Mouse (Mus musculus) frontal cortex, postnatal 25 days (tissue): ENCODE results near the gene Tmem160.
A peak's percentile ranks its signal among the peaks of the same experiment; 100 is the strongest.

Source experiments
- DNase-seq, 2 experiments: peaks; one replicate each; pipeline ENCODE4 v3.0.0; 2022; ENCODE audit warnings: low spot score in 2 of 2

Tmem160 gene

DNA sequence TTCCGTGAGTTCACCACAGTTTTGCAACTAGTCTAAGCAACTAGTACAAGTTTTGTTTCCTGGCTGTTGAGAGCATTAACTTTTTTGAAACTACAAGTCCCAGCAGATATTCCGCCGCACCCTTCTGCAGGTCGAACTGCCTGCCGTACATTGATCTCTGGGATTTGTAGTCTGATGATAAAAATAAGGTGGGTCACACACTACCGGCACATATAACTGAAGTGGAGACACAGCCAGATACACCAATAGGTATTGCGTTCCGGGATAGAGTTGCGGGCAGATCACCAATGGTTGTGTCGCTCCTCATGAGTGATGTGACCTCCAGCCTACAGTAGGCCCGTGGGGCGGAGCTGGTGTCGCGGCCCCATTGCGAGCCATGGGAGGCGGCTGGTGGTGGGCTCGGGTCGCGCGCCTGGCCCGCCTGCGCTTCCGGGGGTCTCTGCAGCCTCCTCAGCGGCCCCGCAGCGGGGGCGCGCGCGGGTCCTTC is at the start of gene Tmem160:
Gene Tmem160 (plus strand): TSS at position 193 of the 487 bp plus-strand sequence.
- DNase-seq = peak; percentile 73 to 76

DNA sequence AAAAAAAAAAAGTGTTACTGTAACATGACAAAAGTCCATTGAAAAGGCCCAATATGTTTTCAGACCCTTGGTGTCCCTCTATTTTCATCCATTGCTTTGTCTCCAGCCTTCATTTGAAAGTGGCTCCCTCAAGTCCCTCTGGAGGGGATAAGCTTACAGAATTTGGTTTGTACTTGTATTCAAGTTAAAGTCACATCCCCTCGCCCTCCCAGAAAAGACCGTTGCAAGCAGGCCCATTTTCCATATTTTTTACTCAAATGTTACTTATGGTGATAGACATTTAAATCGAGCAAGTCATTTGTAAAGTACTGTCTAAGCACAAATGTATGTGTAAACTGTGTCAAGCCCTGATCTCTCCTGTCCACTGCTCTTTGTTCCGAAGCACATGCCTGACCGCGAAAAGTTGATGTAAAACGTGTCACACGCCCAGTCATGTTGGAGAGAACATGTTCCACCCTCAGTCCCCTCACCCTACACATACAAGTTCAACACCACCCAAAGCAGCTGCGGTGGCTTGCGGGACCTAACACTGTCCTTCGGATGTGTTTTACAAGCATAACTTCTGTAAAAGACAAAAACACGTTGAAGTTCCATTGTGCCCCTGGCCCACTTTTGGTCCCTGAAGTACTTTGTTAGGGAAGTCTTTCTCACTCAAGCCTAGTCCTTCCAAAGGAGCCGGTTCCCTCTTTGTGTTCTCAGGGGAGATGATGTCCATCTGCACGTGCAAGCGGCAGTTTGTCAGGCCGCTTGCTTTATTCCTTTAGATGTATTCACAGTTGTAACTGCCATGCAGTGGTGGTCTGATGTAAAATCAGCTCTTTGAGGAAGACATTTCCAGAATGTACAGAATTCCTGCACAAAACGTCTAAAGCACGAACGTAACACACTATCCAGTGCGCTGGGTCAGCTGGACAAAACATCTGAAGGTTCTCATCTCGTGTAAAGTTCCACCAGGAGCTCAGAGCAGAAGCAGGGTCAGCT is 49.3 kb upstream of the Tmem160 start:
- DNase-seq = no peak

DNA sequence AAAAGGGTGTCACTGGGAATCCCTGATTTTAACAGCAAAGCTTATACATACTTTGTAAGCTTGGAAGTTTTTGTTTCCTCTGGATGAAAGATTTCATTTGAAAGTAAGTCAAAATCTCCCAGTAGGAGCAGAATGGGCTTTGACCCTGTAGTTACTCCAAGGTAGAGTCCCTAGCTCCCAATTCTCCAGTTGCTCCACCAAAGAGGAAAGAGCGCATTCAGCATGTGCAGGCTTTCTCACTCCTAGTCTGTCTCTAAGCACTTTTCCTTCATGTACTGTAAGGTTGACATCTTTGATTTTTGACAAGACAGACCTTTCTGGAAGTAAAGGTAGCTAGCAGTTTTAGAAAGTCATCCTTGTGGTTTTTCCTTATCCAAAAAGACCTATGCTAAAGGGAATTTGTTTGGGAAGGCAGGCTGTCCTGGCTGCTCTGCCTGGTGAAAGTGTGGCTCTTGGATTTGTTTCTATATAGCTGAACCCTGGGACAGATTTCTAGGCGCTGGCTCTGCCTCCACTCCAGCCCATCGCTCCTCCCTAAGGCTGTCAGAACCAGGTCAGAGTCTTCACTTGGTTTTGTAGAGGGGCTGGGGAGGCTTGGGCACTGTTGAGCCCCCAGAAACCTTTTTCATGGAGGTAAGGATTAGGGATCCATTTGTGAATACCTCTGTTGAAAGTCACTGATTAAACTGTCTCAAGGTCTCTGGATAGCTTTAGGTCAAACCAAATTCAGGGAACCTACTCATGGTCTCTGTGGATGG is 48.1 kb upstream of the Tmem160 start:
- DNase-seq = no peak

DNA sequence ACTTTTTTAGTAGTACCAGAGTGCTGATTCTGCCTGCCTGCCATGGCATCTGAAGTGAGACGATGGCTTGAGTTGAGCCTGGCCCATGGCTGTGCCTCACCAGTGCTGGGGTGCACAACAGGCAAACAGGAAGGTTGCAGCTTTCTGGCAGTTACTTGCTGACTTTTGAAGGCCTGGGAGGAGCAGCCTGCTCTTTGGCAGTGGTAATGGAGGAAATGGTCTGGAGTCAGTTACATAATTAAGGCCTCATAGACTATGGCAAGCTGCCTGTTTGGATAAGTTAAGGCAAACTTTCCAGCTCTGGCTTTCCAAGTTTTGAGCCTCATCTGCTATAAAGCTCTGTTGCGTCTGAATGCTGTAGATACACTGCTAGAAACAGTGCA is 47.5 kb upstream of the Tmem160 start:
- no peak for DNase-seq

DNA sequence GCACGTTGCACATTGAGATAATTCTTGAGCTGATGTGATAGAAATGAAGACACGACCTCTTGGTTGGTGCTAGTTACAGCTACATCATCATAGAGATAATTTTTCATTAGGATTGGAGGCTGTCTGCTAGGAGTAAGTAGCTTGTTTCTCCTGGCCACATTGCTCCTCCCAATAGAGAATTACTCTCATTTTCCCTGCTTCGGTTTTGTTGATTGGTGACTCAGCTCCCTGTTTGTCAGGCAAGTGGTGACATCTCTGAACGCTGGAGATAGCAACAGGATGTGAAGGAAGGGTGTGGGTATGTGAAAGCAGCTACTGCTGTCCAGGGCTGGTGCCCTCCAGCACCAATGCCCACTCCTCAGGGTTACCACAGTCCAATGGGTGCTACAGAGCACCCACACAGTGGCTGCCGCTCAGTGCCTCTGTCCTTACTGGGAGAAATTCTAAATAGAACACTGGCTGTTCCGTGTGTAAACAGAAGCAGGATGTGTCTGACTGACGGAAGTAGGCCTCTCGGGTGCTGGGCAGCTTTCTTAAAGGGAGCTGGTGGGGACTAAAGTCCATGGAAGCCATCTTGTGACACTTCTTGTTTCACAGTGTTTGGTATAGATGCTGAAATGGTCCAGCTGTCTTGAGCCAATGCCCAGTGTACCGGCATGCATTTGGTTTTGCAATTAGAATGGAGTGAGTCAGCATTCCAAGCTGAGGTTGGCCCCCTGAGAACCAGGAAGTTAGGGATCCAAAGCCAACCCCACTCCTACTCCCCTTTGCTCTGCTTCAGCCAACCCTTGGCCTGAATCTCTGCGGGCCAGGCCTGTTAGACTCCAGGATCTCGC is 46.8 kb upstream of the Tmem160 start:
- DNase-seq = no peak

GRCm38 (mm10) chr7:16406978-16407377 is 45.6 kb upstream of the Tmem160 start:
- no peak for DNase-seq

DNA sequence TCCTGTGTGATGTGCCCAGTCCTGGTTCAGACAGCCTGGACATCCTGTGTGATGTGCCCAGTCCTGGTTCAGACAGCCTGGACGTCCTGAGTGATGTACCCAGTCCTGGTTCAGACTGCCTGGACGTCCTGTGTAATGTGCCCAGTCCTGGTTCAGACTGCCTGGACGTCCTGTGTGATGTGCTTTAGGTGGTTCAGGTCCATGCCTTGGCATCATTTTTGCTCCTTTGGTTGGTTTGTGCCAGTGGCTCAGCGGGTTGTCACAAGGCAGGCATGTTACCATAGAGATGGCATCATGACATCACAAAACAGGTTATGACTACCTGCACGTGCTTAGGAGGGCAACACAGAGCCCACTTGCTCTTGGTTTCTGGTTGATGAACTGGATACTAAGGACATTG is 41.5 kb upstream of the Tmem160 start:
- no peak for DNase-seq

DNA sequence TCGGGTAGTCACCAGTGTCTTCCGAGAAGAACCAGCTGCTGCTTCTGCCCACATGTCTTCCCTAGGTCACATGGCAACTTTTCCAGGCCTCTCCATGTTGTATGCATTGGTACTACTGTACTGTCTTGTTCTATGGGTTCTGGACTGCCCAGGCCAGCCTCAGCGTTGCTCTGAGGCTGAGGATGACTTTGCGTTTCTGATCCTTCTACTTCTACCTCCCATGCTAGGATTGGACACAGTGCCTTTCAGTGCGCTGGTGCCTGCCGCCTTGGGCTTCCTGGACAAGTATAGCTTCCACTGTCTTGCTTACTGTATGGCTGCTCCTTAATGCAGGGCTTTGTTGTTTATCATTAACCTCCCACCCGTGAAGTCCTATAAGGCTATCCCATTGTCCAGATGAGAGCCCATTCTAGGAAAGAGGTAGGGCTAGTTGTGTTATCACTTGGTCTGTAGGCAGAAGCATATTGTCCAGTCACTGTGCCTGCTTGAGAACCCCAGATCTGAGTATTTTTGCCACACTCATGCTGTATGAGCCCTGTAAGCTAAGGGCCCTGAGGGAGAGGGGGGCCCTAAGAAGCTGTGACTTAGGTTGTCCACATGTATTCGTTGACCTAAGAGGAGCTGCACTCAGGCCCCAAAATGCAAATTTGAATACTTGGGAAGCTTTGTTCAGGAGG is 40.2 kb upstream of the Tmem160 start:
- no peak for DNase-seq

GRCm38 (mm10) chr7:16412930-16413329 is 39.6 kb upstream of the Tmem160 start:
- DNase-seq = no peak

DNA sequence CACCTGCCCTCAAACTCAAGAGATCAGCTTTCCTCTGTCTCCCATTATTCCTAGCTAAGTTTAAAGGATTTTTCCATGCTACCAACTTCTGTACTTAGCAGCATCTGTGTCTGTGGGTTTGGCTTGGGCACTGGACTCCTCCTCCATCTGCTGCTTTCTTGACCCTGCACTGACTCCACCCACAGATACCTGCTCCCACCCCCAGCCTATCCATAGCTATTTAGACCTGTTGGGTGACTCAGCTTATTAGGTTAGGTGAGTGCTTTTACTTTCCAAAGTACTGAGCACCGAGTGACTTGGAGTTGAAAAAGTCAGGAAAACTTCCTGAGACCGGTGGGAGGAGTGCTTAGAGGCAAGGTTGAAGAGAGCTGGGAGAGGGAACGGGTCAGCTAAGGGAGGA is 37.2 kb upstream of the Tmem160 start:
- no peak for DNase-seq

DNA sequence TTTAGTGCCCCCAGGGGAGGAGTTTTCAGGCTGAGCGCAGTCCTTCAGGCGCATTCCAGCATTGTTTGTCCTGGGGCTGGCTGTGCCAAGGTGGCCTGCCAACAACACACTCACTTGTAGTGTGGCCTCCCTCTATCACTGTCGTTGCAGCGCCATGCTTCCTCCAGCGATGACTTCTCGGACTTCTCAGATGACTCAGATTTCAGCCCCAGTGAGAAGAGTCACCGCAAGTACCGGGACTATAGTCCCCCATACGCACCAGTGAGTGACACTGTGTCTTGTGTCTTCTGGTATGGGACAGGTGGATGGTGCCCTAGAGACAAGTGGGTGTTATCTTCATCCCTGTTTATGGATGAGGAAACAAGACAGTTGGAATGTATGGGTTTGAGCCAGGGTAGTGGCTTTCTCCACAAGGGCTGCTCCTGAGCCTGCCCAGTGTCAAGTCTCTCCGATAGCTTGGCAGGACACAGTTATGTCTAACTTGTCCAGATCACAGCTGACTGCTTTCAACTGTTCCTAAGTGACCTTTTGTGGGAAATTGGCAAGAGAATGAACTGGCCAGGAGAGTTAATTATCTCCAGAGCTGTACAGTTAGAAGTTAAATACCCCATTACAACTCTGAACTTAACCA is 35.3 kb upstream of the Tmem160 start:
- no peak for DNase-seq

DNA sequence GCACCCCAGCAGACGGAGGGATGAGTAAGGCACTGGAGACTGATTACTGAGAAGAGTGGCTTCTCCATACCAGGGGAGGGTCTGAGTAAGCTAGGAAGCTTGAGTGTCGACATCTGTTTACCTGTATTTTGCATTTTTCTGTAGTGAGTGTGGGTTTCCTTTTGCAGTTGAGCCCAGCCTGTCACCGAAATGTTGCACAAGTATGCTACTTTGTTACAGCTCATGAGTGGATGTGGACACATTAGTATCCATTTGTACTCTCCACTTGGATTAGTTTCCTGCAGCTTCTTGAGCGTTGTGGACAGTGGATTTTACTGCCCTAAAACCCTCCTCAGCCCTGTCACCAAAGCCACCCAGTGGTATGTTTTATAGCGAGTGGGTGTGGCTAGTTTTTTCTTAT is 33.9 kb upstream of the Tmem160 start:
- DNase-seq = no peak

DNA sequence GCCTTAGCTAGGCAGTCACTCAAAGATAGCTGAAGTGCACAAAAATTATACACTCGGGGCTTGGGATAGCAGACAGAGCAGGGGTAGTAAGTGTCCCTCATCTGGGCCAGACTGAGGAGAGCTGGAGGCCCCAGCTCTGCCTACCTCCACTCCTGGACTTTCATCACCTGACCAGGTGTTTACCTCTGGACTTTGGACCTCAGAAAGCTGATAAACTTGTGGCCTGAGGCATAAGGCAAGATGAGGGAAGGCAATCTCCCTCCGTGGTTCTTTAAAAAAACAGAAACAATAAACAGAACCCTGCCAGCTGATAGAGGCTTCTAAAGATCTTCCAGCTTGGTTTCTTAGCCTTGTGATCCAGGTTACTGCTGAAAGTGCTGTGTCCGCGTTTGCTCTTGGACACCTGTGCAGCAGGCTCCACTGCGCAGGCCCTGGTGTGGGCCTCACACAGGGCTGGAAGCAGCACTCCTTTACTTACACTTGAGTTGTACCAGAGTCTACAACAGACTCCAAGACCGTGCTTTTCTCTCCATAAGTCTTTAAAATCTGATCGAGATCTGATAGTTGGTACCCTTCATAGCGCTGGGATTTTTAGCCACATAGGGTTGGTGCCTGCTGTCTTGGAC is 32.0 kb upstream of the Tmem160 start:
- no peak for DNase-seq

DNA sequence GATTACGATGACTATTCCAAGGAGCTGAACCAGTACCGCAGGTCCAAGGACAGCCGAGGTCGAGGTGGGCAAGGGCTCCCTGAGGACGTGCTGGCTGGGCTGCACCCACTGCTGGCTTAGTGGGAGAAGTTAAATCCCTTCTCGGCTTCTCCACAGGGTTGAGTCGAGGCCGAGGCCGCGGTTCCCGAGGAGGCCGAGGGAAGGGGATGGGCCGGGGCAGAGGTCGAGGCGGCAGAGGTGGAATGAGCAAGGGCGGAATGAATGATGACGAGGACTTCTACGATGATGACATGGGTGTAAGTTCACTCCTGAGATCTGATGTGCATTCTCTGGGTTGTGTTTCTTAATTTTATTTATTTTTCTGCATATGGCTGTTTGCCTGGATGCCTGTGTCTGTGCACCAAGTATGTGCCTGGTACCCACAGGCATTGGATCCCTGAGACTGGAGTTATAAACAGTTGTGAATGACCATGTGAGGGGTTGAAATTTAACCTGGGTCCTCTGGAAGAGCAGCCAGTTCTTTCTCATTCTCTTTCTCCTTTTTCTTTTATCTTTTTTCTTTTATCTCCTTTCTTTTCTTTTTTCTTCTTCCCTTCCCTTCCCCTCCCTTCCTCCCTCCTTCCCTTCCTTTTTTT is 30.2 kb upstream of the Tmem160 start:
- no peak for DNase-seq

DNA sequence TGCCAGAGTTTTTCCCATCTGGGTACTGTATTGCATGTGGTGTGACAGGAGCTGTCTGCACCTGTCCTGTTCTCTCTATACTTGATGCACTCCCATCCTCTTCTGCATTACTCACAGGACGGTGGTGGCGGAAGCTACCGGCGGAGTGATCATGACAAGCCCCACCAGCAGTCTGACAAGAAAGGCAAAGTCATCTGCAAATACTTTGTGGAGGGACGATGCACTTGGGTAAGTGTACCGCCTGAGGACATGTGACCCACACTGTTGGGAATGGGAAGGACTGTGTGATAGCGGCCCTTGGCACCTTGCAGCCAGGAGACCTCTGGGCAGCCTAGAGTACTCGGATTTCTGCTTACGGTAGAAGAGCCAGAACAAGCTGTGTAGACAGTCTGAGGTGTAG is 28.8 kb upstream of the Tmem160 start:
- no peak for DNase-seq

GRCm38 (mm10) chr7:16425721-16426120 is 26.9 kb upstream of the Tmem160 start:
- DNase-seq = no peak

DNA sequence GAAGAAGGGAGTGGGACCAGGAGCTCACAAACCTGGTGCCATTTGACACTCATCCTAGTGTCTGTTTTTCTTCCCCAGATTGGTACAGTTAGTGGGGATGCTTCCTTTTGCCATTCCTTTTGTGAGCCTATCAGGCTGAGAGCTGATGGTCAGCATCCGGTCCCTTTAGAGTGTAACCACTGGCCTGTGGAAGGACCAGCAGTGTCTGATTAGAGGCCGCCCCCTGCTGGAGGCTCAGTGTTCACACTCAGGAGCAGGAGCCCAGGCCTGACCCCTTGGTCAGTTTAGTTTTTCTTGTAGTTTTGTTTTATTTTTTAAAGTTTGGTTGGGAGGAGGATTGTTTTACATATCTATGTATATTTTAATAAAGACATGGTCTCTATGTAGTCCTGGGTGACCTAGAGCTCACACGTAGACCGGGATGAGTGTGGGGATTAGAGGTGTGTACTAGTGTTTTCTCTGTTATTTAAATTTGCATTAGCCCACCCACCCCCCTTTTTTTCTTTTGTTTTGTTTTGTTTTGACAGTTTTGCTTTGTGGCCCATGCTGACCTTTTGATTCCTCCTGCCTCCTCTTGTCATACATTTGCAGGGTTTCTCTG is 26.4 kb upstream of the Tmem160 start:
- peak; percentile 40 to 49 for DNase-seq

GRCm38 (mm10) chr7:16433352-16433971 is 19.1 kb upstream of the Tmem160 start:
- DNase-seq = no peak

- no peak for DNase-seq
Observed at GRCm38 (mm10) chr7:16435088-16435487, 17.5 kb upstream of the Tmem160 start.
